Mouse (Mus musculus) CD4-positive, CD25-positive, alpha-beta regulatory T cell, adult 2 months (primary cell): ENCODE data around the gene Gne.
"Not testable (repeated sequence)": the region's sequence is repeated elsewhere in the genome, so short reads cannot be mapped to it uniquely, and the experiment has no call there.

Experiments
- DNase-seq: peaks from one replicate; pipeline ENCODE4 v3.0.0-alpha.2; 2012; ENCODE audit warnings: low read depth, low spot score

The Gne gene

DNA sequence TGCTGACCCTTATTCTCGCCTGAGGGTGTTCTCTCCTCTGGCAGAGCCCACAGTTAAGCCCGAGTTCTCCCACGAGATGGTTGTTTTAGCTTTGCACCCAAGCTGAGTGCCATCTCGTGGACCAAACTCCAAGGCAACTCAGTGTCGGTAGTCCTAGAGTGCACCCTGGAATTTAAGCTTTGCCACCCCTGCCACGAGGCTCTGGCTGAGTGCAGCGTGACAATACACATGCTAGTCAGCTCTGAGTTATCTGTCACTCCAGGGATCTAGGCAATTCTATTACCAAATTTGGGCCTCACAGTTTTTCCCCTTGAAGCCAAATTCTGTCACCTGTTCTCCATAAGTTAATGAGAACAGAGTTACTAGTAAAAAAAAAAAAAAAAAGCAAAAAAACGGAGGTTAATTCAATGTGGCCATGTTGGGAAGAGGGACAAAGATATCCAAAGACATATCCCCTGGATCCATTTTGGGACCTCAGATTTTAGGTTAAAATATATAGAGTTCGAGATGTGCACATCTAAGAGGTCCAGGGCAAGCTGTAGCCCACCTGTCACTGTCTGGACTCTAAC lies 11.0 kb downstream of the Gne start:
- DNase-seq: no peak

DNA sequence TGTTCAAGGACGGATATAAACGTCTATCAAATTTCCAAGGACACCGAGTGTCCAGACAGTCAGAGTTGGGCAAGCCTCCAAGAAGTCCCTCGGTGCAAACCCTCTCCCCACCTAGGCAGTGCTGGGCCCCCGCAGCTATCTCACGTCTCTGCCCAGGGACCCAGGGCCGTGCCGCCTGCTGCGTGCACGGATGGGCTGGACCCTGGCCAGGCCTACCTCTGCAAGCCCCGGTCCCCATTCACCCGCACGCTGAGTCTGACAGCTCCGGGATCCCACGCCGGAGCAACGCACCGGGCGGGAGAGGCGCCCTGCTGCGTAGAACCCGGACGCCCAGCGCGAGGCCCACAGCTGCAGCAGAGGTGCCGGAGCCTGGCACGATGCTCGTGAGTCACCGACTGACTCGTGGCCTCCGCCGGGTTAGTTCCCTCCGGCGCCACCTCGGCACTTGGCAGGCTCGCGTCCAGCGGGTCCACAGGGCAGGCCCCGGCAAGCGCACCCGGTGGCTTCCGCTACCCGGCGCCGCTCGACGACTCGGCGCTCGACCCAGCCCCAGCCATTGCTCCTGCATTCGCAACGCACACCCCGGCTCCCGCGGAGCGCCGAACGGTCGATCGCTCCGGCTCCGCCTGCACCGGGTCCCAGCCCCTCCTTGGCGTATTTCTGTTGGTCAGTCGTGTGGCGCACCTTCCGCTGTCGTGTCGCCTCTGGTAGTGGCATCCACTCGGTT lies 11.7 kb downstream of the Gne start:
- peak; percentile 91 for DNase-seq

DNA sequence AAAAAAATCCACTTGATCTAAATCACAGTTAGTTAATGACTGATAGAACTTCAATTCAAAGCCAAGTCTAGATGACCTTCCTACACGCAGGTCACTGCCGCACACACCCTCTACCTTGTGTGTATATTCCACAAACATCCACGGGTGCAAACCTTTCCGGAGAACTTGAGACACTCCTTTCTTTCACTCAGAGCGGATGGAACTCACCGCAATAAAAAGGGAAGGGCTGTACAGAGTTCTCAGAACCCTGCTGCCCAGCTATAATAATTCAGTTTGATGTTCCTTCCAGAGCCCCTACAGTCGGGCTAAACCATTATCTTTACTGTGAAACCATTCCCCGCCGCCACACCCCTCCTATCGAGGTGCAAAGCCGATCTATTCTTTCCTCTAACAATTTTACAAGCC lies 12.2 kb downstream of the Gne start:
- no peak for DNase-seq

DNA sequence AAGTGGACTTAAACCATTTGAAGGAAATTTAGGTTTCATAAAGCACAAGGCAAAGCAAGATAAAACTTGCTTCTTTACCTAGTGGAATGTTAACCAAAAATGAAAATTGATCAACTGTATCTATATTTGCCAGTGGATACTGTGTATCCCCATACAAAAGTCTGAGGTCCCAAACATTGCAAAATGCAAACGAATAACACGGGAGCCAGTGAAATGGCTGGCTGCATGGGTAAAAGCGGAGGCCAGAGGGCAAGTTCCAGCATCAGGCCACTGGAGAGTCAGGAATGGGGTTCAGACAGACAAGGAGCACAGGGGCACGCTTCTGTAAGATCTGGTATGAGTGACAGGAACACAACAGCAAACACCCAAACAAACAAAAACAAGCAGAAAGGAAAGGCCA lies 13.3 kb downstream of the Gne start:
- no peak for DNase-seq

DNA sequence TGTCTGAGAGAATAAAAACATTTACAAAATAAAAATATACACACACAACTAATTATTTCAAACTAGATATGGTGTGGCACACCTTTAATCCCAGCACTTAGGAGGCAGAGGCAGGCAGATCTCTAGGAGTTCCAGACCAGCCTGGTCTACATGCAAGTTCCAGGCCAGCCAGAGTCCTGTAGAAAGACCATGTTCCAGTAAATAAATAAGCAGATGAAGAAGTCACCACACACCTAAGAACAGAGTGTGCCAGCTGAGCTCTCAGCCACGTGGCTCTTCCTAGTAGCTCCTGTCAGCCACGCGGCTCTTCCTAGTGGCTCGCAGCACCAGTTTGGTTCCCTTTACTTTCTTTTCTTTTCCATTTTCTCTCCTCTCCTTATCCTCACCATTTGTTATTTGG lies 14.6 kb downstream of the Gne start:
- no peak for DNase-seq

DNA sequence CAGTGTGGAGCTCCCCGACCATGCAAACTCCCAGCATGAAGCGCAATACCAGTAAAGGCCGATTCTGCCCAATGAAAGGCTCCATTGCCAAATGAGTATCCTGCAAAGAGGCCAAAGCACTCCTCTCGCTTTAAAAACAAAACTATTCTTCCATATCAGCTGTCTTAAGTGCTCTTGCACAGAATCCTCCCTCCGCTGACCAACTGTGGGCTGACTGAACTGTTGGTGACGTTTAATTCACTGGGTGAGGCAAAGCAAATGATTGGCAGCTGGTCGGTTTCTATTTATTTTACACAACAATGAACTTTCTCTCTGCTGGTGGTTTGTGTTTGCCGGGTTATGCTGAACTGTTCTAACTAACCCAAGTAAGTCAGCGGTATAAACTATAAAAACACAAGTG lies 15.2 kb downstream of the Gne start:
- DNase-seq: no peak

DNA sequence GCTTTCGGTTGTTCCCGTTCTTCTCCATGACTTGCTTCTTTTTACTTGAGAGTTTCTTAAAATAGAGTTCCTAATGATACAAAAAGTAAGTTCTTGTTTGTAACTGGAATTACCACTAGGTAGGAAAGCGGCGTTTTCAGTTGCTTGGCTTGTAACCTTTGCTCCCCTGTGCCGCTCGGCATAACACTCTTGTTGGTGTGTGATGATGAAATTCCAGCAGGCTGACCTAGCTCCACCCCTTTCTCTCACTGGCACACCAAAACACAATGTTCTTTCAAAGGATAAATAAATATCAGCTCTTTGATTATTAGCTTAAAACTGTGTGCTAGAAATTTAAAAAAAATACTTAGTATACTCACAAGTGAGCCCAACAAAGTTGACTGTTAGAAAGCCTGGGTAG lies 17.1 kb downstream of the Gne start:
- DNase-seq: no peak

DNA sequence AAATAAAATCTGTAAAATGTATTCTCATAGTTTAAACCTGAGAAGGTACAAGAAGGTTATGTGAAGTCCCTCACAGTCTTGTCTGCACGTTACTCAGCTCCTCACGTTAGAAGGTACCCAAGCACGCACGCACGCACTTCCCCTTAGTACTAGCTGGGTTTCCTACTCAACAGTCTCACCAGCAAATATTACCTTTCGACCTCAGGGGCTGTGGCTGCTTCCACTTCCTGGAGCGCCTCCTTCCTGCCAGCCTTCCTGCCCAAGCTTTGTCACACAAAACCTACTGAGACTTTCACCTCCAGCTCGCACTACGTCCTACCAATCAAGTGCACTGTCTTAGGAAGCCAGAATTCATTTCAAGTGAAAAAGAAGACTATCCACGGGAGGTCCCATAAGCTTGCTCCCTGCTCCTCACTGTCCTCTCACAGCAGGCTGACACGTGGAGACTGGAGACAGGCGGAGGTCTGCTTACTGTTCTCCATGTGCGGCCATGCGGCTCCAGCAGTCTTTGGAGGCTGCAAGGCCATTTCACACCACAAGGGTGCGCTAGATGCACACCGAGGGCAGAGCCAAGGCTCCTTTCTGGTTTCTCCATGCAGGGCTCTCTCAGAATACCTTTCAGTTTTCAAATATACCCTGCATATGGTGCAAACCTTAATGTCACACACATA lies 18.5 kb downstream of the Gne start:
- DNase-seq: peak; percentile 94

DNA sequence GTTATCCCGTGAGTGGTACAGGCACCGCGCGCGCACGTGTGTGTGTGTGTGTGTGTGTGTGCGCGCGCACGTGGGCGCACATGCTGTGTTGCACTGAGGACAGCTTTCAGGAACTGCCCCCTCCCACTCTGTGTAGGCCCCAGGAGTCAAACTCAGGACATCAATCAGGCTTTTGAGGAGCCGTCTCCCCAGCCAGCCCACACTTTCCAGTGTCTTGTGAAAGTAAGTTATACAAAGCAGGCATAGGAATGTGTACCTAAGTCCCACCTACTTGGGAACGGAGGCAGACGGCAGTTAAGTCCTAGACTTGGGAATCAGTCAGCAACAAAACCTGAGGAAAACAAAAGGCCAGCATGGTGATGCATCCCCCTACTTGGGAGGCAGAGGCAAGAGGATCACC lies 21.2 kb downstream of the Gne start:
- no peak for DNase-seq

DNA sequence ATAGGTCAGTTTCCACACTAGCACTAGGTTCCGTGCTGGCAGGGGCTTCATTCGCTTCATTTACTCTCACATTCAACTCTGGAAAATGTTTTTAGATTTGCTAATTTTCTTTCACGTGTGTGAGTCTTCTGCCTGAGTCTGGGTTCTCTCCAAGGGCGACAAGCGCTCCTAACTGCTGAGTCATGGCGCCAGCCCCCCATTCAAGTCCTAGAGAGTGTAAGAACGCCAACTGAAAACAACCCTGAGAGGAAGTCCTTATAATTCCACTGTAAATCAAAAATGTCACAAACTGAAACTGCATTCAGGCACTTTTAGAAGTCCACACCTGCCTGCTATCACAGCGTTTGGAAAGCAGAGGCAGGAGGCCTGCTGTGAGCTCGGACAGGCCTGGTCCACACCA lies 21.9 kb downstream of the Gne start:
- no peak for DNase-seq

DNA sequence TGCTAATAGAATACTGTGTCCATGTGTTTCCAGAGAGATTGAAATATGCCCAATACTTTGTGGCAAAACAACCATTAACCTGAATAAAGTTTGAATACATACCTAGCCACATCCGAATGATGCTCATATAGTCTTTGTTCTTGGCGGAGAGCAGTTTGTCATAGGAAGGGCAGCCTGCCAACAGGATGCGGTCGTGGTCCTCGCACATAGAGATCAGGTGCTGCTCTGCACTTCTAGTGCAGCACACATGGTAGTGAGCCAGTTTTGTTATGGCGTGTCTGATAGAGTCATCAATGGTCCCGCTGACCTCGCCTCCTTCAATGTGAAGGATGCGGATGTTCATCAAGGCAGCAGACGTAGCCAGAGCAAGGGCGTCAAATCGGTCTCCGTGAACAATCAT lies 24.3 kb downstream of the Gne start:
- peak; percentile 77 for DNase-seq

DNA sequence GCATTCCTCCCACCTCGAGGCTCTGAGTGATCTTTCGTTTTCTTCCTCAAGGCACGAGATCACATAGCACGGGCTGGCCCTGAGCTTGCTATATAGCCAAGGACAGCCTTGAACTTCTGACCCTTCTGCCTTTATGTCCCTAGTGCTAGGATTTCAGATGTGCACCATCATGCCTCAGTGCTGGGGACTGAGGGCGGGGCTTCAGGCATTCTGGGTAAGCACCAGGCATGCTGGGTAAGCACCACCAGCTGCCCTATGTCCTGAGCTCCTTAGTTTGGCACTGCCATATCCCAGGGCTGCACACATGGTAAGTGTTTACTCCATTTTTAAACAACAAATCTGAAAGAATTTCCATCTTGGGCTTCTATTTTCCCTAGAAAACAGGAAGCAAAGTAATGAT lies 34.2 kb downstream of the Gne start:
- DNase-seq: no peak

DNA sequence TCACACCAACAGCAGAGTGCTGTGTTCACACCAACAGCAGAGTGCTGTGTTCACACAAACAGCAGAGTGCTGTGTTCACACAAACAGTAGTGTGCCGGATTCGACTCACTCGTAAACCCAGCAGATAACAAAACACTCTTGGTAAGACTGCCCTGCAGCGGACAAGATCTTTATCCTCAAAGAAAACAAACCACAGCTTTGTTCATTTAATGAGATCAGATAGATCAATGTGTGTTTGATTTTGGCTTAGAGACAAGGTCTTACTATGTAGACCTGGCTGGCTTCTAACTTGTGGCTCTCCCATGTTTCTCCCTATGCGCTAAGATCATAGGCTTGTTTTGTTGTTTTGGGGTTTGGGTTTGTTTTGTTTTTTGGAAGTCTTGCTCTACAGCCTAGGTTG lies 37.9 kb downstream of the Gne start:
- peak; percentile 23 for DNase-seq

DNA sequence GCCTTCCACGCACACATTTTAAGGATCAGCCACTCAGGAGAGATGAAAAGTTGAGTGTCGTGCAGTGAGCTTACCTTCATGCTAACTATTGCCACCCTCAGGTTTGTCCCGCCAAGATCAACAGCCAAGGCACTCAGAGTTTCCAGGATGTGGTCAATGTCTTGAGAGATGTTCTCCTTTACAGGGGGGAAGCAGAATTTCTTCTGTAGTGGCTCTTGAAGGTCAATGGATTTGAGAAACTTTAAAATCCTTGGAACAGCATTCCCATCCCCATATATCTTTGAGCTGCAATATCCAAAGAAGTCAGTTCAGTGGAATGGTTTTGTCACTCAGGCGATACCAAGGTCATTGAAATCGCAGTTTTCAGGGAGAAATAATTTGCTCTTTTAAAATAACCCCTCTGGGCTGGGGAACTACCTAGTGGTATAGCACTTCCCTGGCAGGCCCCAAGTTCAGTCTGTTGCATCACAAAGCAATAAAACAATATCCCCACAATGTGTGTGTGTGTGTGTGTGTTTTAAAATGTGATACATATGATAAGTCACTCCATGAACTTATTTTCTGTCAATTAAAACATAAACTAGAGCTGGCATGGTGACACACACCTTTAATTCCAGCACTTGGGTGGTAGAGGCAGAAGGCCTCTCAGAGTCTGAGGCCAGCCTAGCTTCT lies 39.2 kb downstream of the Gne start:
- peak; percentile 60 for DNase-seq

DNA sequence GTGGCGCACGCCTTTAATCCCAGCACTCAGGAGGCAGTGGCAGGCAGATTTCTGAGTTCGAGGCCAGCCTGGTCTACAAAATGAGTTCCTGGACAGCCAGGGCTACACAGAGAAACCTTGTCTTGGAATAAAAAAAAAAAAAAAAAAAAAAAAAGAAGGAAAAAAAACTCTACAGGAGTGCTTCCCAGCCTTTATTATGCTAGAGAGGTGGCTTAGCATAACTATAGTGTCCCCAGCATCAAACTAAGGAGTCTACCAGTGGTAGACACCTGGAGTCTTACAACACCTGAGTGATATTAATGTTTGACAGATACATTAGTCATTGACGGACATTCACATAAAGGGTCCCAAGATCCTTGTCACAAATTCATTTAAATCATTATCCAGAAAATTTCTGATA lies 40.8 kb downstream of the Gne start:
- not testable (repeated sequence) for DNase-seq

DNA sequence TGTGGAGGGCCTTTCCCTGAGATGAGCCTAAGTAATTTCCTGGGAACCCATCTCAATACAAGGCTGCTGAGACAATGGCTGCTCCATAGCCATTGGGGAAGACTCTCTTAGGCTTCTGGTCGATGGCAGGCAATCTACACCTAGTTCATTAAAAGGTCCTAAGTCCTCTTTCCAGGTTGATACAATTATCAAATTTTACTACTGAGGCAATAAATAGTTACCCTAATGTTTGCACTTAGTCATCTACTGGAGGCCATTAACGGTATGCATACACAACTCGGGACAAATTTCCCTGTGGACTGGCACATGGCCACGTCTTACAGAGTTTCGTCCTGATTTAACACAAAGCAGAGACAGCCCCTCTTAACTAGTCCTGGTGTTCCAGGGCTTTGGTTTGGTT lies 41.5 kb downstream of the Gne start:
- DNase-seq: no peak

DNA sequence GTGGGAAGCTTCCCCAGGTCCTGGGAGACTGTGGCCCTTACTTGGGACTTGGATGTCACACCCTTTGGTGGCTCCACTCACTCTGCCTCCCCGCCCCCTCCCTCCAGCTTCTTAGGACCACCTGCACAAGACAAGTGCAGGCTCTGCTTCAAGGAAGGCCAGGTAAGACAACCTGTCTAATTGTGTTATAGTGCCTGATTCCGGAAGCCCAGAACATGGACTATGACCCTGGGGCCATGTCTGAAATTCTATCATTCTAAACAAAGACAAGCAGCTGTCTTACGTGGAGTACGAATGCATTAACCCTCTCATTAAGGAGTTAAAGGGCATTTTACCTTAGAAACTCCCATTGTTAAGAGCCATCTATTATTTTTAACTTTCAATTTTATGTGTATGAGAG lies 43.2 kb downstream of the Gne start:
- no peak for DNase-seq

DNA sequence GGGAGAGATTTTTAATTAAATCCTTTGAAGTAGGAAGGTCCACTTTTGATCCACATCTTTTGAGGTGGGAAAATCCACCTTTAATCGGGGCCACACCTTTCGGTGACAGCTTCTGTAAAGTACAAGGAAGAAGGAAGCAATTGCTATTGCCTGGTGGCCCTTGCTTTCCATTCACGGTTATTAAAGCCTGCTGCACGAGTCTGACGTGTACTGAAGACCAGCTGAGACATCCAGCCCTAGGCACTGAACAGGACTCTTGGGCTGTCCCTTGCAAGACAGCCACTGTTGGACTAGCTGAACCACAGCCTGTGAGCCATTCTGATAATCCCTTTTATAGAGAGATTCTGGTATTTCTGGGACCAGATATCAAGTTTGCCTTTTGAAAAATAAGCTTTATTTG lies 47.5 kb downstream of the Gne start:
- no peak for DNase-seq

DNA sequence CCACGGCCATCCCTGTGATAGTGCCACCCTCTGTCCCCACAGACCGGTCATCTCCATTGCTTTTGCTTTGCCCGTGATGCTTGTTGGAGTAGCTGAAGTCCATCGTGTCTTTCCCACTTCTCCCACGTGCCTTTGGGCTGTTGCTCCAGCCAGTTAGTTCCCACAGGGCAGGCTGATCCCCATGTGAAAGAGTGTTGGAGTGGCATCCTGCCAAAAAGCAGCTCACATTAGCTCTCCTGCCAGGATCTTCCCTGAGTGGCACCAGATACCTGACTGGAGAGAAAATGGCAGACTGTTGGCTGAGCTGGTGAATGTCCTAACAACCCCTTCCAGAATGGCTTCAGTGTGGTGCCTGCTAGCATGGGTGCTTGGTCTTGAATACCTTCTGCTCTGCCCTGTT lies 52.5 kb downstream of the Gne start:
- no peak for DNase-seq

DNA sequence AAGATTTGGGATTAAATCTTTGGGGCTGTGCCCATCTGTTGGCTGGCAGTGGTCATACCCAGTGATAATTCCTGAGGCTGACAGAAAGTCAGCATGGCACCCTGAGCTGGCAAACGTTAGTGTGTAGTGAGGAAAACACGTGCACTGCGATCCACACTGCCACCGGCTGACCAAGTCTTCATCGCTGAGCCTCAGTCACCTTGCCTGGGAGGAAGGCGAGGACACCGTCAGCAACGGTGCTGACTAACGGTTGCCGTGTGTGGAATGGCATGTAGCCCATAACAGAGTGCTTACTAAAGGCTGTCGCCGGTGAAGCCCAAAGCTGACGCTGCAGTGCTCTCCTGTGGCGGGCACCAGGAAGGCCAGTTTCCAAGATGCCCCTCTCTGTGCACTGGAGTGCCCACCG lies 54.3 kb downstream of the Gne start:
- DNase-seq: no peak

DNA sequence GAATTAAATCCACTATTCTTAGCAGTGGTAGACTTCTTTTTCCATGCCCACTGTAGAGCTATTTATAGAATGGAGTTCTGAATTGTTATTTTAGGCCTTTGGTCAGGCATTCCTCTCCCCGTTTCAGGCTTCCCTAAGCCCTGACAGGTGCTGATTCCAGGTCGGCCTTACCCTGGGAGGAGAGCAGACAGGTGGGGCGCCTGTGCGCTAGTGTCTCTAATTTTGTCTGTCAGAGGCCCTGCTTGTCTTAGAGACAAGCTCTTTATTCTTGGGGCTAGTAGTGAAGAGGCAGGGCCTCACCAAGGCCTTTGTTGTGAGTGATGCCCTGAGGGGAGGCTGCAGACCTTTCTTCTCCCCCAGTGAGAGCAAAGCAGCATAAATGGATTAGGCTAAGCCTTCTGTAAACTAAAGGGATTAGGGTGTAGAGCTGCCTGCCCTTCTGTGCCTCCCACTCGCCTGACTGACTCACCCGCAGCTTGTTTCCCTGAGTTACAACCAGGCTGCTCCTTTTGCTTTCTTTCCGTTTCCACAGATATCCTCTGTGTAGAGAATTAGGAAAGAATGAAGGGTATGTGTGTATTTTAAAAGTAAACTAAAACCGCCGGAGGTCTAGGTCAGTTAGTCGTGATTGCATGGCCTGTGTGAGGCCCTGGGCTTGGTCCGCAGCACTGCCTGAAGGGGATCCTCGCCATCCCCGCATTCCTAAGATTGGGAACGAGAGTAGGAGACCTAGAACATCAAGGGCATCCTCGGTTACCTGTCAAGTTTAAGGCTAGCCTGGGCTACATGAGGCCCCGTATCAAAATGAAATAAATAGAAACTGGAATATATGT lies 55.5 kb downstream of the Gne start:
- DNase-seq: no peak

DNA sequence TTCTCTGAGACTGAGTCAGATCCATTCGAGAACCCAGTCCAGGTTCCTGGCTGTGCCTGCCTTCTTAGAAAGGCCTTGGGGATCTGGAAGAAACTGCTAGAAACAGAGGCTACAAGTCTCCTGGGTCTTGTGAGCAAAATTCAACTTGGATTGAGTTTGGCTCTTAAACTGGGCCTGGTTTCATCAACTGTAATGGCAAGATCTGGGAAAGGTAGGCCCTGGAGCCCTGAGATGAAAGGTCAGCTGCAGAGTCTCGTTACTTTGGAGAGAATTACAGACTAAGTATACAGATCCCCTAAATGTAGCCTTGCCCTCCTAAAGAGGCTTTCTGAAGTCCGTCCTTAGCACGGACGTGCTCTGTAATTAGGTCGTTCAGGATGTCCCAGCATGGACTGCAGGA lies 58.4 kb downstream of the Gne start:
- no peak for DNase-seq
